12 mouse cellular contexts compared by ENCODE assay signal in the genomic region with DNA sequence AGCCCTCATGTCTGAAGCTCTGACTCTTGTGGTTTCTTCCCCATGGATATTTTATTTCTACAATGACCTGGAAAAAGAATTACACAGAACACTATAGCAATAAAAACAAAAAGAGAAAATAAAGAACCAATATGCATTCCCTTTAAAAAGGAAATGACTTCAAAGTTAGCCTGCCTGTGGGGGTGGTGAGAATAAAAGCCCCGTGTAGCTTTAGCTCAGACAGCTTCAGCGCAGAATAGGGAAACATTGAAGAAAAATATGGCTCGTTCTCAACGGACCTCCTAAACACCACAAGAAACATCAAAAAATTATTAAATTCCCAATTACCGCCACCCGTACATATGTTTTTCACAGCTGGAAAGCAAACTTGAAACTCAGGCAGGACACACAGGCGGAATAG.
"Had no signal": no experiment of that assay in that cellular context is flagged by ENCODE, and none has a peak within 500 bp of the region (broad histone marks: within the 10 kb centered on the region; RNA-seq: fewer than 3 reads in every experiment).

No protein-coding gene starts in this region.

- H3K4me2 ChIP-seq: liver, embryonic 11.5 days; liver, embryonic 15.5 days; neural tube, embryonic 15.5 days had no signal

- H3K27ac ChIP-seq: limb, embryonic 10.5 days; liver, embryonic 15.5 days; midbrain, embryonic 10.5 days; neural tube, embryonic 15.5 days had no signal

- H3K9ac ChIP-seq: liver, embryonic 15.5 days; neural tube, embryonic 15.5 days had no signal

- ATAC-seq: lung, postnatal 0 days; midbrain, embryonic 16.5 days had no signal

- H3K9me3 ChIP-seq: limb, embryonic 10.5 days; midbrain, embryonic 10.5 days; neural tube, embryonic 15.5 days had no signal

- DNase-seq: kidney, adult 8-10 months; kidney, postnatal 25 days; lung, adult 2 months; lung, postnatal 4 days; thymus, postnatal 36 days had no signal

- H3K27me3 ChIP-seq: liver, embryonic 15.5 days; neural tube, embryonic 15.5 days had no signal

- H3K4me1 ChIP-seq: limb, embryonic 10.5 days; liver, embryonic 15.5 days had no signal

- H3K4me3 ChIP-seq: limb, embryonic 10.5 days; liver, embryonic 15.5 days; midbrain, embryonic 10.5 days; neural tube, embryonic 15.5 days had no signal

- H3K36me3 ChIP-seq: limb, embryonic 10.5 days; liver, embryonic 15.5 days; midbrain, embryonic 10.5 days; neural tube, embryonic 15.5 days had no signal
